Mouse (Mus musculus) stomach, adult 2 months (tissue): Measurements from ENCODE around the gene 1810009J06Rik. TPM values are rescaled to one million over a fixed set of nuclear protein-coding genes. Genes with fewer than 3 reads are reported as not detected.

Experiments
- polyA plus RNA-seq: library from polyadenylated mRNA; depleted of rRNA; stranded (reverse); fragments of >200 nt; gene quantifications from 2 replicates; pipeline ENCODE4 v1.2.3, GENCODE M21; 2012; rRNA removed

The 1810009J06Rik gene
- not detected in 2 replicates for polyA plus RNA-seq

GRCm38 (mm10) chr6:40964454-40964853 lies at the start of gene 1810009J06Rik:
Gene 1810009J06Rik, plus strand, starts transcription at chr6:40964754.

GRCm38 (mm10) chr6:40940457-40940856 lies 24.1 kb upstream of the 1810009J06Rik start, which contains the start of gene 1700074P13Rik:
Gene 1700074P13Rik, minus strand, starts transcription at chr6:40940557.

GRCm38 (mm10) chr6:40951770-40952169 lies 12.8 kb upstream of the 1810009J06Rik start, which contains the start of gene Gm4744:
Gene Gm4744, minus strand, starts transcription at chr6:40951870.

GRCm38 (mm10) chr6:40999379-40999778 lies 34.8 kb downstream of the 1810009J06Rik start, which contains the start of gene Gm2663:
Gene Gm2663, minus strand, starts transcription at chr6:40999479.

Other genes starting within 250 kb of the 1810009J06Rik start
- not detected in 2 replicates for gene Moxd2, start 77.3 kb upstream of the 1810009J06Rik start, polyA plus RNA-seq
- gene Prss58, start 64.4 kb upstream of the 1810009J06Rik start, polyA plus RNA-seq, result not detected in 2 replicates
- not detected in 2 replicates for gene 1700074P13Rik, start 24.2 kb upstream of the 1810009J06Rik start, polyA plus RNA-seq
- not detected in 2 replicates for gene Gm4744, start 12.9 kb upstream of the 1810009J06Rik start, polyA plus RNA-seq
- not detected in 2 replicates for gene Gm2663, start 34.7 kb downstream of the 1810009J06Rik start, polyA plus RNA-seq
- gene 2210010C04Rik, start 70.8 kb downstream of the 1810009J06Rik start, polyA plus RNA-seq, result 0.83 and 1.1 TPM in 2 replicates